Mouse (Mus musculus) embryo, embryonic 10.5 days (tissue): ENCODE measurements around the gene Hdac7.
"Not testable (repeated sequence)": the region's sequence is repeated elsewhere in the genome, so short reads cannot be mapped to it uniquely, and the experiment has no call there.

Experiments used
- DNase-seq: peaks from one replicate; pipeline ENCODE4 v3.0.0-alpha.2; 2015; ENCODE audit warnings: low spot score

Hdac7 gene

GRCm38 (mm10) chr15:97844037-97845034 lies at the start of gene Hdac7:
Gene Hdac7 (minus strand): TSS chr15:97844502.
- DNase-seq = no peak

GRCm38 (mm10) chr15:97892506-97892905 lies 48.2 kb upstream of the Hdac7 start:
- no peak for DNase-seq

- DNase-seq = no peak
Observed at GRCm38 (mm10) chr15:97890450-97890849, 46.1 kb upstream of the Hdac7 start.

DNA sequence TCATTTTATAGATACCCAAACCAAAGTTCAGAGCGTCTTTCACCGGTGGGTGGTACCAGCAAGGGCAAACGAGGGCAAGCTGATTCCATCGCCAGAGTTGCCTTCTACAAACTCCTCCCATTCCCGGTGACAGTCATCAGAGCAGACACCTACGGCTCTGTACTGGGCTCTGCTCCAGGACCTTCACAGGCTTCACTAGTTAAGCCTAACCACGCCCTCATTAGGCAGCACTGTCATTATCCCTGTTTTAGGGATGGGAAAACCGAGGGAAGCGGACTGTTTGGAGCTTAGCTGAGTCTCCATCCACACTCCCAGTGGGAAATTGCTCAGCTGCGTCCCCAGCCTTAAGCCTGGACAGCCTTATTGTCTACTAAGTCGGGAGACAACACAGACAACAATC lies 45.7 kb upstream of the Hdac7 start:
- no peak for DNase-seq

DNA sequence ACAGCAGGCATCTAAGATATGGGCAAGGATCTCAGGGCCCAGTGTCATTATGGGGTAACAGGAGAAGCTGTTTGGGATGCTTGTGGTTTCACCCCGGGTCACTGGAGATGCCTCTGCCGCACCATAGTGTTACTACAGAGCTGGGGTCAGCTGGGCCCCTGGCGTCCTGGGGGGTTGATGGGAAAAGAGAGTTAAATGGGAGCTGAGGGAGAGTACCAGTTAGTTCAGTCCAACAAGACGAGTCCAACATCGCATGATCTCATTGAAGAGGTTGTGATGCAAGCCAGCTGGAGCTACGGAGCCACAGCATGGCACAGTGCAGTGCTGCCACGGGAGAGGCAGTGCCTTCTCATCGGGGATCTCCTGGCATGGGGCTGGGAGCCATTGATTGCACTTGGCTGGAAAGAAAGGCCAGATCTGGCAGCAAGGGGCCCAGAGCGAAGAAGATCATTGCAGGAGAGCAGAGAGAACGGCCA lies 43.3 kb upstream of the Hdac7 start:
- no peak for DNase-seq

GRCm38 (mm10) chr15:97881423-97881822 lies 37.1 kb upstream of the Hdac7 start:
- DNase-seq = no peak

DNA sequence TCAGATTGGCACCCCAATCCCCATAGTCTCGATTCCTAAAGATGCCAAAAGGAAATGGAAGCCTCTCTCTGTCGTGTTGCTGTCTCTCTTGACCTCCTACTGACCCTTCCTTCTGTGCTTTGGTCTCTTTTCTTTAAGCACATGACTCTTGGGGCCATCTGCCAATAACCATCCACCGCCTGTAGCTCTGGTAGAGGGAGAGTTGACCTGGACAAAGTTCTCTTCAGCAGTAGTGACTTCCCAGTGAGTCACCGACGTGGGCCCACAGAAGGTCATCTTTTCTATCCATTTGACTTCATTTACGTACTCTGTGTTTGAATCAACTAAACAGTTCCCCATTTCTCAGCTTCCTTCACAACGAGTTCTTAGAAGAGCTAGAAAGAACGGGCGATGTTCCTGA lies 36.1 kb upstream of the Hdac7 start:
- DNase-seq = no peak

DNA sequence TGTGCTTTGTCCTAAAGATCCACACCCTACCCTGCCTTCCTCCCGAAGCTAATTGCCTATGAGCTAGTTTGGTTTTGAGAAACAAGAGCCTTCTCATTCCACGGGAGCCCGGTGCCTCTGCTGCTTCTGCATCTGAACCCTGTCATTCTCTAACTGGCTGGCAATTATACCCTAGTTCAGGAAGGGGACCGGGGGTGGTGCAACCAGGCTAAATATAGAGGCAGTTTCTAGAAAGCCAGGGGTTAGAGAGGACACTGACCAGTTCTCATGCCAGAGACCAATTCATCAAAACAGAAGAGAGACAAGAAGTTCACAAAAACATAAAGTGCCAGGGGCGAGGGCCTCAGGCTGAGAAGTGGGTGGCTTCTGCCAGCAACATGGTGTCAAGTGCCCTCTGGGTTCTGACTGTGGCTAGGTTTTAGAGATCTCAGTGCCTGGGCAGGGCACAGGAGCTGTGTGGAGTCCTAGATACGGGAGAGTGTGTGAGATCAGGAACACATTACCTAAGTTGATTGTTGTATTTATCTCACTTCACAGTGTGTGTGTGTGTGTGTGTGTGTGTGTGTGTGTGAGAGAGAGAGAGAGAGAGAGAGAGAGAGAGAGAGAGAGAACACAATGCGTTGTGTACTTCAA lies 34.5 kb upstream of the Hdac7 start:
- no peak for DNase-seq

- DNase-seq = no peak
Observed at GRCm38 (mm10) chr15:97875784-97876183, 31.5 kb upstream of the Hdac7 start.

- no peak for DNase-seq
Observed at GRCm38 (mm10) chr15:97873717-97874116, 29.4 kb upstream of the Hdac7 start.

DNA sequence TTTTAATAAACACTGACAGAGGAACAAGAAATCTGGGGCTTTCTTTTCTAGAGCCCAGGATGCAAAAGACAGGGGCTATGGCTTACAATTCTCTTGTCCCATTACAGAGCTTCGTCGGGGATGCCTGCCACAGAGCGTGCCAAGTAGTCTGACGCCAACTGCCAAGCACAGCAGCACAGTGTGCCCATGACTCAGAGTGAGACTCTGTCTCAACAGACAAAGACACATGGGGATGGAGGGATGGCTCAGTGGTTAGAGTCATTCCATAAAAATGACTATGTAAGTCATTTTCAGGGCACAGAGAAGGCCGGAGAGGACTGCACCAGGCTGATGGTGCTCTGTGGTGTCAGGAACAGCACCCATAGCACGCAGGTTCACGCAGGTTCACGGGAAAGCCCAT lies 27.9 kb upstream of the Hdac7 start:
- no peak for DNase-seq

GRCm38 (mm10) chr15:97871055-97872030 lies 27.0 kb upstream of the Hdac7 start:
- DNase-seq = no peak

DNA sequence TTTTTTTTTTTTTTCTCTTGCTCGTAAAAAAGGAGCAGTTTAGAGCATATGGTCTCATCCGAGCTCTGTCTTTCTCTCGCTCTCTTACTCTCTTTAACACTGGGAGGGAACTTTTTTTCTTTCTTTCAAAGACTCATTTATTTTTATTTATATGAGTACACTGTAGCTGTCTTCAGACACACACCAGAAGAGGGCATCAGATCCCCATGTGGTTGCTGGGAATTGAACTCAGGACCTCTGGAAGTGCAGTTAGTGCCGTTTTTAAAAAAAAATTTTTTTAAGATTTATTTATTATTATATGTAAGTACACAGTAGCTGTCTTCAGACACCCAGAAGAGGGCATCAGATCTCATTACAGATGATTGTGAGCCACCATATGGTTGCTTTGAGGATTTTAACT lies 25.8 kb upstream of the Hdac7 start:
- DNase-seq = not testable (repeated sequence)

- DNase-seq = no peak
Observed at GRCm38 (mm10) chr15:97868985-97869384, 24.7 kb upstream of the Hdac7 start.

- DNase-seq = no peak
Observed at GRCm38 (mm10) chr15:97865988-97866387, 21.7 kb upstream of the Hdac7 start.

GRCm38 (mm10) chr15:97865175-97865574 lies 20.9 kb upstream of the Hdac7 start:
- no peak for DNase-seq

GRCm38 (mm10) chr15:97864361-97865045 lies 20.2 kb upstream of the Hdac7 start:
- DNase-seq = no peak

- no peak for DNase-seq
Observed at GRCm38 (mm10) chr15:97863494-97863881, 19.2 kb upstream of the Hdac7 start.

GRCm38 (mm10) chr15:97862881-97863493 lies 18.7 kb upstream of the Hdac7 start:
- no peak for DNase-seq

DNA sequence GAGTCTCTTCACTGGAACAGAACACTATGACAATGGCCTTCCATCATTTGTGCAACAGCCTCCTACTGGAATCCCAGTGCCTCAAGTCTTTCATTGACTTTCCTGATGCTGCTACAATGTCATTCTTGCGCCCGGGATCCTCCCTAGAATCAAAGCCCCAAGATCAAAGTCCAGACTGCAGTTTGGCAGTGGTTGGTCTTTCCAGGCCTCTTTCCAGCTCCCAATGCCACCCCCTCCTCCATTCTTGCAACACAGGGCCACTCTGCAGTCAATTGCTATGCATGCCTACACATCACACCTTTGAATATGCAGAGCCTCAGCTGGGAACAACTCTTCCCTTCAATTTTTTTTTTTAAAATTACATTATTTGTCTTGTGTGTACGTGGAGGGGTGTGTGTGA lies 16.1 kb upstream of the Hdac7 start:
- no peak for DNase-seq

DNA sequence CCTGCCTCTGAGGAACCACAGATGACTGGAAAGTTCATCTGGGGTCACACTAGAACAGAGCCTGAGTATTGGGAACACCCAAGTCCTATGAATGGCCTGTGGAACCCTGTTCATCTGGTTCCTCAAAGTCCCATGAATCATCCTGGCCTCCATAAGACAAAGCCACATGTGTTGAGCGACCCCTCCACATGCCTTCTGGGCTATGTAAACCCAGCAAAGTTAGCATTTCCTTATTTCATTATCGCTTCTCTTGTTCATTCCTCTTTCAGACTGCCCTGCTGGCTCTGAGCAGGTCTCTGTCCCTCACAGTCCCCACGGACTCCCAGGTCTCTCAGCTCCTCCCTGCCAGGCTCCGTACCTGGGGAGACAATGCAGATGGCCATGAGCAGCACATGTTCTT lies 14.1 kb upstream of the Hdac7 start:
- no peak for DNase-seq
